Mouse (Mus musculus) cerebellum, postnatal 25 days (tissue): ENCODE results near the gene Fam83f.

Experiments used
- DNase-seq, 2 experiments: peaks; one replicate each; pipeline ENCODE4 v3.0.0; 2021; ENCODE audit warnings: mixed read lengths in 2 of 2

Gene Fam83f

GRCm38 (mm10) chr15:80672810-80673209, 1.2 kb downstream of the Fam83f start:
- DNase-seq, result no peak

- DNase-seq, result no peak
These were observed 1.9 kb downstream of the Fam83f start for GRCm38 (mm10) chr15:80673337-80674095.

- DNase-seq, result no peak
These were observed 3.1 kb downstream of the Fam83f start for GRCm38 (mm10) chr15:80674700-80675099.

- DNase-seq, result peak; percentile 52 to 60
These were observed 8.0 kb downstream of the Fam83f start for GRCm38 (mm10) chr15:80679515-80680215.

DNA sequence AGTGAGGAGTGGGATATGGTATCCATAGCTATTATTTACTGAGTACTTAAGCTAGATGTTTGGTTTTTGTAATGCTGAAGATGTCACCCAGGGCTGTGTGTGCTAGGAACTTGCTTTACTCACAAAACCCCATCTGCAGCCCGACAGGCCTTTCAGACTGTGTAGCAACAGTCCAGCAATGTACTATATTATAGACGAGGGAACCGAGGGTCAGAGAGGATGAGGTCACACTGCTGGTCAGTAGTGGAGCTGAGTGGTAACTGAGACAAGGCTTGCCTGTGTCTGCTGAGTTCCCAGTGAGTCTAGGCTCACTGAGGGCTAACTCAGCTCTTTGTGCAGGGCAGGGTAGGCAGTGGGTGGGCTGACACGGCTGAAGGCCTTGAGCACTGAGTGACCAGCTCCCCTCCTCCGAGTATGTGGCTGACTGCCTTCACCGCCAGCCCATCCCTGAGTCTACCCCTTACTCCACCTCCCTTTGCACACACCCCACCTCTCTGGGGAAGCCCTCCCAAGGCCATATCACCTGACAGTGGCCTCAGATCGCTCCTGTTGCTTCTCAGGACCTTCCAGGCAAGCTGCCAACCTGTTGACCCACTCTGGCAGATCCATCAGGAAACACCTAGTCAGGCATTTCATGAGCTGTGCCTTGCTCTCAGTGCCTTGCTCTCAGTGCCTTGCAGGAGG, 8.8 kb downstream of the Fam83f start:
- no peak for DNase-seq

- no peak for DNase-seq
These were observed 9.8 kb downstream of the Fam83f start for GRCm38 (mm10) chr15:80681466-80681881.

- DNase-seq, result no peak
These were observed 10.7 kb downstream of the Fam83f start for GRCm38 (mm10) chr15:80682343-80682742.

- no peak for DNase-seq
These were observed 11.5 kb downstream of the Fam83f start for GRCm38 (mm10) chr15:80683151-80683550.

GRCm38 (mm10) chr15:80683990-80684389, 12.3 kb downstream of the Fam83f start:
- peak in 1 of 2 experiments; percentile 19 for DNase-seq

DNA sequence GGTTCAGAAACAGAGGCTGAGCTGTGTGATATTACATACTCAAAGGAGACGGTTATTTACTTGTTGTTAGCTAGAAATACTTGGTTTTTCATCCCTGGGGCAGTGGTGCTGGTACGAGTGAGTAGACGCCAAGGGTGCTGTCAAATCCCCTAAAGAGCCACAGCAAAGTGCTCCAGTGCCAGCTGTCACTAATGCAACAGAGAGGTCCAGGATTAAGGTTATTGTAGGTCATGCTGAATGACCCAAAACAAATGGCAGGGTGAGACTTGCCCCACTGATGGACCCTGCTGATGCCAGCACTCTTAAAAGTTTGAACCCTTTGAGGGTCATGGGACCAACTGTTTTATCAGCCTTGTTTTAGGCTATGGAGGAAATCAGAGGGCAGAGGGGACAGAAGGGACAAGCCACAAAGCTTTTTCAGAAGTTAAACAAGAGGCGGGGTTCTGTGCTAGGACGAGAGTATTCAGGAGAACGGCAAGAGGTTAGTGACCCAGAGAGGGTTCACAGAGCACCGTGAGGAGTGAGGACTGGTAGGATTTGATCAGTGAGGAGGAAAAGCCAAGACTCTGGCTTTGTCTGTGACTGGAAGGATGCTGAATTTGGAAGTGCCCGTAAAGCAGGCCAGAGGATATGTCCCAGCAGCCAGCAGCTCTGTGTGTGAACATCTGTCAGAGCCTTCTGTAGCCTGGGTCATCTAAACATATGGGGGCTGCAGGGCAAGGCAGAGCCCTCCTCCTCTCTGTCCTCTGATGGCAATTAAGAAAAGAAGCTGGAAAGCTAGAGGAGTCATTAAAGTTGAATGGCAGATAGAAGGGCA, 13.3 kb downstream of the Fam83f start:
- no peak for DNase-seq

DNA sequence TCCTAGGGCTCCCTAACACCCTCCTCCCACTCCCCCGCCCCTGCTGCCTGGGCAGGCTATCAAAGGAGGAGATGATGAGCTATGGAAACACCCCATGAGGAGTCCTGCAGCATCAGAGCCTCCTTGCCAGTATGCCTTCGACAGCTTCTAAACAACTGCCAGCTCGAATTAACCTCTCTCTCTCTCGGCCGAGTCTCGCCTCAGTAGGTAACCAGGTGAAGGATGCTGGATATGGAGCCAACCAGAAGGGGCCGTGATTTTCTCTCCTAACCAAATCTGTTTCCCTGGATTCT, 13.9 kb downstream of the Fam83f start:
- no peak for DNase-seq

- DNase-seq, result no peak
These were observed 16.9 kb downstream of the Fam83f start for GRCm38 (mm10) chr15:80688536-80688935.

- DNase-seq, result no peak
These were observed 21.8 kb downstream of the Fam83f start for GRCm38 (mm10) chr15:80693492-80693891.

GRCm38 (mm10) chr15:80694125-80694910, 22.7 kb downstream of the Fam83f start:
- DNase-seq, result peak; percentile 83 to 90

- no peak for DNase-seq
These were observed 25.9 kb downstream of the Fam83f start for GRCm38 (mm10) chr15:80697564-80697963.

DNA sequence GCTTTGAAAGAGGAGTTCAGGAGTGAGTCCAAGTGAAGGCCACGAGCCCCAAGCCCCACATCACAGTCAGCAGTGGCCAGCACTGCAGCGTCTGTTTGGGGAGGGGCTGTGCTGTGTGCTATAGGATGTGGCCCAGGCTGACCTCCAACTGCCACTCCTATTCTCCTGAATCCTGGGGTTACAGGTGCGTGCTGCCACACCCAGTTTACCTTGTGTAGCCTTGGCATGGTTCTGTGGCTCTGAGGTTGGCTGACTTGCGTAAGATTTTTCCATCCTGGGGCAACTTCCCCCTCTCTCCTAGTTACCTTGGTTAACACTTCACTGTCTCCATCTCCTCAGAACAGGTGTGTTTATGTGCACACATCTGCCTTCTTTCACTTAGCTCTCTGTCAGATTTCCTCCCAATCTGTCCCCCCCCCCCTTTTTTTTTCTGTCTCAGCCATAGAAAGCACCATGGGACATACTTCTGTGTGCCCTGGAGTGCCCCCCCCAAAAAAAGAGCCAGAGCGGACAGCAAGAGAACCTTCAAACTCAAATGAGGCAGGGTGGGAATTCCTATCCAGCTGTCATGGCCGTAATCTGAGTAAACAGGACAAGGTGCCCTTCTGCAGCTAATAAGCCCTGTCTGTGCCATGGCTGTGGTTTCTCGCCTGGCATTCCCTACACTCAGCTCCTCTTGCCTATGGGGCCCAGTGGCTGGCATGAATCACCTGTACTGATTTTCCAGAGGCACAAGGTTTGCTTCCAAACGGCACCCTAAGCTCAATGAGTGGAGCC, 30.0 kb downstream of the Fam83f start:
- no peak for DNase-seq

DNA sequence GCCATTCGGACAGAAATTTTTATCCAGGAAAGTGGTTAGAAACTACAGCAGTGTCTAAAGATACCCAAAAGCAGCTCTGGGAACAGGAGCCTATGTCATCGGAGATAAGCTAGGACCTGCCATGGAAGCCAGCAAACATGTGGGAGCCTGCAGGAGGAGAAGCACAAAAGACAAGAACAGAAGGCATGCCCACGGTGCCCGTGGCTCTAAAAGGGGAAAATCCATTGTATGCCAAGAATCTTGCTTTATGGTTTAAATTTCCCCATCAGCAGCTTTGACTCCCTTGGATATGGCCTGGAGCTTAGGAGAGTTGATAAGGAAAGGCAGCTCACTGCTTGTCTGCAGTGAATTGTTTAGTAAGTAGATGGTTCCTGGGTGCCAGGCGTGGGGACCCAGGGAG, 31.3 kb downstream of the Fam83f start:
- DNase-seq, result no peak

DNA sequence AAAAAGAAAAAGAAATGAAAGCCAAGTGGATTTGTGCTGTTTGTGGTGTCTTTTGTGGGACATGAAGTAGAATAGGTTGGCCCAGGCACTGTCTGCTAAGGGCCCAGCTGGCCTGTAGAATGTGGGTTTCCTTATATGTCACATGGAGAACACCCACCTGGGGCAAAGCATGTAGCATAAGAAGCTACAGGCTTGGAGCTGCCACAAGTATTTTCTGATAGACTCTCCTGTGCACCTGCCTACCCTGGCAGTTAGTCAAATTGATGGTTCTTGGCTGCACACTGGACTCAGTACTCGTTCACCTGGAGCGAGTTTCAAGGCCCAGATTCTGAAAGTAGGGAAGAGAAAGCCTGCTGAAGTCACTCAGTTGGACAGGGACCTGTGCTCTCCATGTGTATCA, 31.8 kb downstream of the Fam83f start:
- DNase-seq, result no peak

- peak; percentile 89 to 92 for DNase-seq
These were observed 32.6 kb downstream of the Fam83f start for GRCm38 (mm10) chr15:80704267-80704666.

DNA sequence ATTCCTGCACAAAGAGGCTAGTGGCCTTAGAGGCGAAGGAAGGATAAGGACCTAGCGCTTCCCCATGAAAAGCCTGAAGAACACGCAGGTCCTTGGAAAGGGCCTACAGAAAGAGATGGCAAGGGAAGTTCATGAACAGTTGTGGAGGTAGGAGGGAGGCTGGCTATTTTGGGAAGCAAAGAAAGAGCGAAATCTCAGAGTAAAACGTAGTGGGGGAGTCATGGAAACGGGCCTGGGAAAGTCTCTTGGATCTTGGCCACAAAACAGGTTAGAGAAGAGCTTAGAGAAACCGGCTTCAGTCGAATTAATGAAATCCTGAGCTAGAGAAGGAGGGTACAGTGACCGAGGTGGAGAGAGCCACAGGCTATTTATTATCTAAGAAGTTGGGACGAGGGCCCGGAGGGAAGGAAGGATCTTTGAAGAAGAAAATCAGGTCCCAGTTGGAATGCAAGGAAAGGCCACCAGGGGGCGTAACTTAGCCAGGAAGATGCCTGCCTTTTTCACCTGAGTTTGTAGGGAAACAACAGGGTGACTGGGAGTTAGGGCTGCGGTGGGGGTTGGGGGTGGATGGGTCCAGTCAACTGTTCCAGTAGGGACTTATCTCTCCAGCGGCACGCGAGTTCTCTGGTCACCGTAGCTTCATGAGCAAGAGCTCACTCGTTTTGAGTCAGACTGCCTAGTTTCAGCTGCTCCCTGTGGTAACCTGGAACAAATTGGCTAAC, 34.3 kb downstream of the Fam83f start:
- DNase-seq, result peak; percentile 90 to 93

DNA sequence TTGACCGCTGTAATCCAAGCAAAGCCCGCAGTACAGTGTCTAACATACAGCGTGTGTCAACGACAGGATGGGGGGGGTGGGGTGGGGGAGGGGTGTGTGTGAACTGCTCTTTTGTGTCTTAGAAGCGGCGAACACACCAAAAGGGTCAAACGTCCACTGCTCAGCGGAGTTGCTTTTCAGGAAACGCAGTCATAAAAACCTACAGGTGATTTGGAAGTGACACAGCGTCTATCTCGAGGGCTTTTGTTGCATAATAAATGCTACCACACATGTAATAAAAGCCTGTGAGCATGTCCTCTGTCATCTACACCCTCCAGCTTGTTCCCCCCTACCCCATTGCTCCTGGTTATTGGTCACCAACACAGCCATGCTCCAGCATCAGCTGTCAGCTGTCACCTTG, 34.9 kb downstream of the Fam83f start:
- DNase-seq, result peak in 1 of 2 experiments; percentile 31
